Mouse (Mus musculus): ENCODE measurements around the gene Rrad. TPM values are rescaled to one million over a fixed set of nuclear protein-coding genes. Genes with fewer than 3 reads are reported as not detected.

Gene Rrad
- polyA plus RNA-seq, 1 experiment from 2014 or later = 1.7 TPM

DNA sequence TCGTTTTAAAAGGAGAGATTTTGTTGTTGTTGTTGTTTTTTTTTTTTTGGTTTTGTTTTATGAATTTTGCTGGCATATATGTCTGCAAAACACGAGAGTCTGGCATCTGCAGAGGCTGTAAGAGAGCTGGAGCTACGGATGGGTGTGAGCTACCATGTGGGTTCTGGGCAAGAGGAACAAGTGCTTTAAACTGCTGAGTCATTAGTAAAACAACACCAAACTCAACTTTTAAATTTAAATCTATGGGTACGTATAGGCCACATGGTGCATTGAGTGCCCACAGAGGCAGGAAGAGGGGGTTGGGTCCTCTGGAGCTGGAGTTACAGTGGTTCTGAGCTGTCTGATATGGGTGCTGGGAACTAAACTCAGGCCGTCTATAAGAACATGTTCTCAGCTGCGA, 6.9 kb upstream of the Rrad start:
- Histone ChIP-seq H3K36me3 (ENCODE audit: control insufficient read depth, insufficient read depth, low read length) (no peaks in the 10 kb centered on the region), H3K9ac (ENCODE audit: low read depth, low read length) (no peak overlapping the region), H3K4me2 (replicated peaks; ENCODE audit: low read depth, low read length) (no peak overlapping the region), H3K27me3 (ENCODE audit: control insufficient read depth, insufficient read depth, low read length) (no peaks in the 10 kb centered on the region), H3K4me3 (ENCODE audit: low read depth, low read length) (no peak overlapping the region), H3K27ac (ENCODE audit: low read depth, low read length) (no peak overlapping the region), H3K4me1 (replicated peaks; ENCODE audit: control insufficient read depth, insufficient read depth, low read length) (no peaks in the 10 kb centered on the region; the same call in 1 of the 2 replicates), H3K9me3 (ENCODE audit: control insufficient read depth, low read length) (no peaks in the 10 kb centered on the region)
- WGBS = 91% methylated on average over 6 of the region's 6 CpGs
- DNase-seq (ENCODE audit: low spot score) (no peak), ATAC-seq (ENCODE audit: low FRiP score) (no peak)

- Histone ChIP-seq H3K27ac (ENCODE audit: low read depth, low read length) (no peak overlapping the region), H3K9ac (ENCODE audit: low read depth, low read length) (no peak overlapping the region), H3K4me1 (replicated peaks; ENCODE audit: control insufficient read depth, insufficient read depth, low read length) (no peaks in the 10 kb centered on the region; the same call in 1 of the 2 replicates), H3K4me2 (replicated peaks; ENCODE audit: low read depth, low read length) (no peak overlapping the region), H3K27me3 (ENCODE audit: control insufficient read depth, insufficient read depth, low read length) (peaks cover 8% of the 10 kb centered on the region), H3K9me3 (ENCODE audit: control insufficient read depth, low read length) (no peaks in the 10 kb centered on the region), H3K4me3 (ENCODE audit: low read depth, low read length) (no peak overlapping the region), H3K36me3 (ENCODE audit: control insufficient read depth, insufficient read depth, low read length) (no peaks in the 10 kb centered on the region)
- ATAC-seq (ENCODE audit: low FRiP score) (no peak), DNase-seq (ENCODE audit: low spot score) (no peak)
- 94% methylated on average over 3 of the region's 3 CpGs for WGBS
These were observed 4.0 kb upstream of the Rrad start for GRCm38 (mm10) chr8:104635004-104635710.

- no peaks in the 10 kb centered on the region; the same call in 1 of the 2 replicates for H3K4me1 ChIP-seq (replicated peaks; ENCODE audit: control insufficient read depth, insufficient read depth, low read length)
- H3K36me3 ChIP-seq (ENCODE audit: control insufficient read depth, insufficient read depth, low read length) = no peaks in the 10 kb centered on the region
- H3K4me2 ChIP-seq (replicated peaks; ENCODE audit: low read depth, low read length) = no peak overlapping the region
- H3K27ac ChIP-seq (ENCODE audit: low read depth, low read length) = no peak overlapping the region
- WGBS = 60% methylated on average over 9 of the region's 9 CpGs
- peaks cover 17% of the 10 kb centered on the region for H3K27me3 ChIP-seq (ENCODE audit: control insufficient read depth, insufficient read depth, low read length)
- no peak for DNase-seq (ENCODE audit: low spot score)
- H3K9me3 ChIP-seq (ENCODE audit: control insufficient read depth, low read length) = no peaks in the 10 kb centered on the region
- no peak overlapping the region for H3K9ac ChIP-seq (ENCODE audit: low read depth, low read length)
- ATAC-seq (ENCODE audit: low FRiP score) = no peak
- H3K4me3 ChIP-seq (ENCODE audit: low read depth, low read length) = no peak overlapping the region
These were observed 2.1 kb upstream of the Rrad start for GRCm38 (mm10) chr8:104633156-104633744.

GRCm38 (mm10) chr8:104632486-104632885, 1.4 kb upstream of the Rrad start:
- Histone ChIP-seq H3K27ac (ENCODE audit: low read depth, low read length) (no peak overlapping the region), H3K27me3 (ENCODE audit: control insufficient read depth, insufficient read depth, low read length) (peaks cover 17% of the 10 kb centered on the region), H3K4me3 (ENCODE audit: low read depth, low read length) (no peak overlapping the region), H3K4me1 (replicated peaks; ENCODE audit: control insufficient read depth, insufficient read depth, low read length) (no peaks in the 10 kb centered on the region; the same call in 1 of the 2 replicates), H3K4me2 (replicated peaks; ENCODE audit: low read depth, low read length) (no peak overlapping the region), H3K9me3 (ENCODE audit: control insufficient read depth, low read length) (no peaks in the 10 kb centered on the region), H3K9ac (ENCODE audit: low read depth, low read length) (no peak overlapping the region), H3K36me3 (ENCODE audit: control insufficient read depth, insufficient read depth, low read length) (no peaks in the 10 kb centered on the region)
- DNase-seq (ENCODE audit: low spot score) = no peak
- no peak for ATAC-seq (ENCODE audit: low FRiP score)
- WGBS = 66% methylated on average over 6 of the region's 6 CpGs

DNA sequence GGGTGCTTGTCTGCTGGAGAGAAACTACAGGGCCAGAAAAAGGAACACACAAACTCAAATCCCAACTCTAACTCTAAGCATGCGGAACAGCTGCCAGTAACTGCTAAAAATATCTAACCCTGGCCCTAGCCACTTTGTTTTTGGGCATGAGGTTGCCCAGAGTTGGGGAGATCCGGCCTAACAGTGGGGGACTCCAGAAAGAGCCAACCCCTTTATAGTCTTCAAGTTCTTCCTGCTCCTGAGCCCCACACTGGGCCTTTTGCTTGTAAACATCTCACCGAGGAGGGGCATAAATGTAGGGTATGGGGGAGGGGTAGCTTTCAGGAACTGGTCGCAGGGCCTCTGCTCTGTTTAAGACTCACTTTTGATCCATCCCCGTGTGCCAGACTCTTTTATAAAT, 848 bp upstream of the Rrad start:
- H3K4me1 ChIP-seq (replicated peaks; ENCODE audit: control insufficient read depth, insufficient read depth, low read length) = no peaks in the 10 kb centered on the region; the same call in 1 of the 2 replicates
- no peak overlapping the region for H3K9ac ChIP-seq (ENCODE audit: low read depth, low read length)
- no peak for ATAC-seq (ENCODE audit: low FRiP score)
- H3K27ac ChIP-seq (ENCODE audit: low read depth, low read length) = no peak overlapping the region
- no peaks in the 10 kb centered on the region for H3K36me3 ChIP-seq (ENCODE audit: control insufficient read depth, insufficient read depth, low read length)
- peaks cover 17% of the 10 kb centered on the region for H3K27me3 ChIP-seq (ENCODE audit: control insufficient read depth, insufficient read depth, low read length)
- H3K4me2 ChIP-seq (replicated peaks; ENCODE audit: low read depth, low read length) = no peak overlapping the region
- H3K4me3 ChIP-seq (ENCODE audit: low read depth, low read length) = no peak overlapping the region
- DNase-seq (ENCODE audit: low spot score) = no peak
- H3K9me3 ChIP-seq (ENCODE audit: control insufficient read depth, low read length) = no peaks in the 10 kb centered on the region
- WGBS = 28% methylated on average over 5 of the region's 5 CpGs

GRCm38 (mm10) chr8:104630574-104630973, 553 bp downstream of the Rrad start:
- H3K4me1 ChIP-seq (replicated peaks; ENCODE audit: control insufficient read depth, insufficient read depth, low read length) = no peaks in the 10 kb centered on the region; the same call in 1 of the 2 replicates
- peak overlapping the region; percentile 31; the same call in 1 of the 2 replicates for H3K9ac ChIP-seq (ENCODE audit: low read depth, low read length)
- peaks cover 17% of the 10 kb centered on the region for H3K27me3 ChIP-seq (ENCODE audit: control insufficient read depth, insufficient read depth, low read length)
- 1% methylated on average over 36 of the region's 36 CpGs for WGBS
- H3K4me3 ChIP-seq (ENCODE audit: low read depth, low read length) = peak overlapping the region; percentile 26
- DNase-seq (ENCODE audit: low spot score) (no peak), ATAC-seq (ENCODE audit: low FRiP score) (peak; percentile 20; the same call in 1 of the 2 replicates)
- H3K4me2 ChIP-seq (replicated peaks; ENCODE audit: low read depth, low read length) = peak overlapping the region; percentile 50
- H3K9me3 ChIP-seq (ENCODE audit: control insufficient read depth, low read length) = no peaks in the 10 kb centered on the region
- H3K36me3 ChIP-seq (ENCODE audit: control insufficient read depth, insufficient read depth, low read length) = no peaks in the 10 kb centered on the region
- H3K27ac ChIP-seq (ENCODE audit: low read depth, low read length) = no peak overlapping the region

DNA sequence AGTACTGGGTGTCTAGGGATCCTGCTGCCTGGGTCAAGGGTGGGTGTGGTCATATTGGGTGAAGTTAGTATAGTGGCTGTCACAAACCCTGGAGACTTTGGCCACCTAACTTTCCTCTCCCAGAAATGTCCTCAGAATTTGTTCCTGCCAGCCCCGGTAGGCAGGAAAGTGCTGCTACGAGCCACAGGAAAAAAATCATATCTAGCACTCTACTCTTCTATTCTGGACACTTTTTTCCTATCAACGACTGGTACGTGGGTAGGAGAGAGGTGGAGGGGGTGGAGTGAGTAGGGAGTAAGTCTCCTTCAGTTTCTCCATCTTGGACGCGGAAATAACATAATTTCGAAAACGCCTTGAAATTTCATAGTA, 1.0 kb downstream of the Rrad start:
- ATAC-seq (ENCODE audit: low FRiP score) (no peak), DNase-seq (ENCODE audit: low spot score) (no peak)
- H3K4me3 ChIP-seq (ENCODE audit: low read depth, low read length) = no peak overlapping the region
- H3K36me3 ChIP-seq (ENCODE audit: control insufficient read depth, insufficient read depth, low read length) = no peaks in the 10 kb centered on the region
- H3K27ac ChIP-seq (ENCODE audit: low read depth, low read length) = no peak overlapping the region
- H3K4me2 ChIP-seq (replicated peaks; ENCODE audit: low read depth, low read length) = no peak overlapping the region
- no peaks in the 10 kb centered on the region for H3K9me3 ChIP-seq (ENCODE audit: control insufficient read depth, low read length)
- no peaks in the 10 kb centered on the region; the same call in 1 of the 2 replicates for H3K4me1 ChIP-seq (replicated peaks; ENCODE audit: control insufficient read depth, insufficient read depth, low read length)
- H3K27me3 ChIP-seq (ENCODE audit: control insufficient read depth, insufficient read depth, low read length) = peaks cover 17% of the 10 kb centered on the region
- 40% methylated on average over 8 of the region's 8 CpGs for WGBS
- no peak overlapping the region for H3K9ac ChIP-seq (ENCODE audit: low read depth, low read length)

GRCm38 (mm10) chr8:104629306-104630110, 1.6 kb downstream of the Rrad start:
- H3K9me3 ChIP-seq (ENCODE audit: control insufficient read depth, low read length) = no peaks in the 10 kb centered on the region
- H3K27me3 ChIP-seq (ENCODE audit: control insufficient read depth, insufficient read depth, low read length) = peaks cover 17% of the 10 kb centered on the region
- H3K9ac ChIP-seq (ENCODE audit: low read depth, low read length) = no peak overlapping the region
- 80% methylated on average over 22 of the region's 22 CpGs for WGBS
- no peak overlapping the region for H3K4me3 ChIP-seq (ENCODE audit: low read depth, low read length)
- H3K27ac ChIP-seq (ENCODE audit: low read depth, low read length) = no peak overlapping the region
- no peaks in the 10 kb centered on the region; the same call in 1 of the 2 replicates for H3K4me1 ChIP-seq (replicated peaks; ENCODE audit: control insufficient read depth, insufficient read depth, low read length)
- no peak for ATAC-seq (ENCODE audit: low FRiP score)
- no peak overlapping the region for H3K4me2 ChIP-seq (replicated peaks; ENCODE audit: low read depth, low read length)
- DNase-seq (ENCODE audit: low spot score) = no peak
- no peaks in the 10 kb centered on the region for H3K36me3 ChIP-seq (ENCODE audit: control insufficient read depth, insufficient read depth, low read length)

Measured in hindbrain, embryonic 11.5 days (tissue).